Mouse (Mus musculus) heart, adult 11 months (tissue): ENCODE measurements around the gene Tunar.

Experiments
- DNase-seq: peaks from one replicate; pipeline ENCODE4 v3.0.0; 2022

Gene Tunar

DNA sequence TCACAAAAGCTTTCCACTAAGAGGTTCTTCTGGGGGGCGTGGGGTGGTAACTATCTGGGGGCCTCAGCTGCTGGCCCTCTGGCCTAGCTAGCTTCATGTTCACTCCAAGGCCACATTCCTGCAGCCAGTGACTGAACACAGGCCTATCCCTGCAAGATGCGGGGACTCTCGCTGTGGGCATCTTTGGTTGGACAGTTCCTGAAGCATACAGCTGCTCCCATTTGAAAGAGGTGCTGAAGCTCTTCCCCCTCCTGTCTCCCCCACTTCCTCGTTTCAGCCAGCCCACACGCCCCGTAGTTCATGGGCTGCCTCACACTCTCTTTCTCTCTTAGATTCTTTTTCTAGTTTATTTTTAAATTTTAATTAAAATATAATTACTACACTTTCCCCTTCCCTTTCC, 72.3 kb downstream of the Tunar start:
- DNase-seq: no peak

DNA sequence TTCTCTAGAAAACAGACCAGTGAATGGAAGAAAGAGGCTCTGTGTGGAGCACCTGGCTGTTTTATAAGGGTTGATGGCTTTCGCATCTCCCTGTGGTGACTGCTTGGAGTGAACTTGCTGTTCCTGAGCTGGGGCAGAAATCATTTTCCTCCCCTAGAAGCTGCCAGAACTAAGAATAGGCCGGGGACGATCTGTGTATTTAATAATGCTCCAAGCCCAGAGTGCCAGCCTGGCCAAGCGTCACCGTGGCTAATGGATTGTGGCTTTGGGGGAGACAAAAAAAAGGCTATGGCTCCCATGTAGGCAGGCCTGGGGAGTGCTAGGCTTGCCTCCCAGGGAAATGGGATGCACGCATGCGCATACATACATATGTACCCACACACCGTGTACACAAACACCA, 80.2 kb downstream of the Tunar start:
- DNase-seq: peak; percentile 91

DNA sequence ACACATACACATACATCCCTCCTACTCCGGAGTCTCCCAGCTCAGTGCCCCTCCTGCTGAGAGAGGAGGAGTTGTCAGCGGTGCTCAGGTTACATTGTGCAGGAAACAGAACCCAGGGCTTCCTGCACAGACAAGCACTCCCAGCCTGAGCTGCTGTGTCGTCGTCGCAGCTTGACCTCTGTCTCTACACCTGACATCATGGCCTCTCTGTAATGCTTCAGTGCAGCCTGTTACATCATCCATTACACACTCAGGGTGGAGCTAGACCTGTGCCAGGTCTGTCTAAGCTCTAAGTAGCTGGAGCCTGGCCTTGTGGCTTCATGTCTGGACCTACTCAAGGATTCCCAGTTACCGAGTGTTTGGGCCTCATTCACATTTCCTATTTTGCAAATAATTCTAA, 86.8 kb downstream of the Tunar start:
- no peak for DNase-seq

DNA sequence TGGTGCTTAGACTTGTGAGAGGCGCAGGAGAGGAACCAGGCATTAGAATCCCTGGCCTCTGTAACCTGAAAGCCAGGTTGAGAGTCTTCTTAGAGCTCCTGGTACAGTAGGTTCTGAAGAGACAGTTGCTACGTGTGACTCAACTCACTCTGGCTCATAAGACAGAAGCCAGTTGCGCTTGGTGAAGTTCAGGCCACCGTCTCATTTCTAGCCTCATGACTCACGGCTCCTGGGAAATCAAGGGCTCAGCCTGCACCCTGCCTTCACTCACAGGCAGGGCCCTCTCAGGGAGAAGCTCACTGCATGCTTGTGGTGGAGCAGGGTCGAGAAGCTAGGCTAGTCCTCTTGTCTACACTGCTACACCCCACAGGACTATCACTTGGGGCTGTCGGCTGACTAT, 92.9 kb downstream of the Tunar start:
- no peak for DNase-seq

DNA sequence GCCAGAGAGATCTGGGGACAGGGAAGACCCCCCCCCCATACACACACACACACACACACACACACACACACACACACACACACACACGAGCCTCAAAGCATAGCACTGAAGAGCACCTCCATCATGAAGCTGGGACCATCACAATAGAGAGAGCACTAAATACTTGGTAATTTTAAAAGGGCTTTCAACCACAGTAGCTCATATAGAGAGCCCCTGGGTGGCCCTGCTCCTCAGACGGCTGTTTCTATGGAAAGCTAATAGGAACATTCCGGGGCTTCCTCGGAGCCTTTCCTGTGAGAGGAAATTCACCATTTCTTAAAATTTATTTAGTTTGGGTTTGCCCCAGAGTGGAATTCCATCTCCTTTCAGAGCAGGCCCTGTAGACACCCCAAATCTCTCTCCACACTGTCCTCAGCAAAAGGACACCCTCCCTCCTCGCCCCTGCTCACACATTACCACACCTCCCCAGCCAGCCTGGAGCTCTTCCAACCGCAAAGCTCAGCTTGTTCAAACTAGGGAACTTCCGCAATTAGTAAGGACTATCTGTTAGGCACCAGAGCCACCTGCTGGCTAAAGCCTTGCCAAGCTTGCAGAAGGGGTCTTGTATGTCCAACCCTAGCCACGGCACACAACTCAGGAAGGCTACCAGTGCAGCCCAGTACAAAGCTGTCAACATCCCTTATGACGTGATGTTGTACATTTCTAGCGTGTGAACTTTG, 93.5 kb downstream of the Tunar start:
- DNase-seq: peak; percentile 94

DNA sequence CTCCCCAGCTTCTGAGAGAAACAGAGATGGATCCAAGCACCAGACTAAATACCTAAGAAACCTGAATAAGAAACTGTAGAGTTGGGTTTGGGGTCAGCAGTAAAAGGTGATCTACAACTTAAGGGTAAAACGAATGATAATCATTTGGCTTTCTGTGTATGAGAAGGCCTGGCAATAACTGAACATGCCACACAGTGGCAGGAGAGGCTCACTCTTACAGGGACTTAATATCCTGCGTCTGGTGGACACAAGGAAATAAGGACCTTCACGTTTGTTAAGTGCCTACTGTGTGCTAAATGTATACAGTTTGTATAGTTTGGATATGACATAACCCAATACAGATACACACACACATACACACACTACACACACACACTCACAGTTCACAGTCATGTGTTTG, 98.2 kb downstream of the Tunar start:
- no peak for DNase-seq

DNA sequence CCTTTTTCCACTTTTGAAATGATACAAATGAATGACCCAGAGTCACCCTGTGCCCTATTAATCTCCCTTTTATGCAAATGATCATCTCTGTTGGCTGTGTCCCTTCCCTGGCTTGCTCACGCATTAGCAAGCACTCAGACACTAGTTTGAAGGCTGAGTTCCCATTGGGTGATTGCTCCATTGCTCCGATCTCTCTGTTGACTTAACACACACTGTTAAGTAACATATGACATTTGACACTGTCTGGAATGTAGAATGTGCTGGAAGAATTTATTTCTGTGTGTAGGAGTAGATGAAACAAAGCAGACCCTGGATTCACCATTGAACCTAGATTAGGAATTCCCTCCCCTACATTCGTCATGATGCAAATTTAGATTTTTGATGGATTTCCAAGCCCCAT, 99.1 kb downstream of the Tunar start:
- DNase-seq: no peak
